Mouse (Mus musculus) frontal cortex, adult (tissue): Measurements from ENCODE around the gene Slc5a3.

Experiments
- ATAC-seq: cut with Nextera tagmentation; 2 replicates; pipeline ENCODE4 v1.9.2; 2017; ENCODE audit warnings: mild to moderate bottlenecking, moderate library complexity, mixed read lengths; ENCODE audit not compliant: low TSS enrichment

Slc5a3 gene

GRCm38 (mm10) chr16:92120899-92121531, 62.9 kb downstream of the Slc5a3 start:
- peak; percentile 86 for ATAC-seq

GRCm38 (mm10) chr16:92127226-92127625, 69.1 kb downstream of the Slc5a3 start:
- no peak for ATAC-seq

- ATAC-seq: no peak
These were observed 69.5 kb downstream of the Slc5a3 start for GRCm38 (mm10) chr16:92127666-92128065.

- ATAC-seq: no peak
These were observed 71.7 kb downstream of the Slc5a3 start for GRCm38 (mm10) chr16:92129843-92130242.

DNA sequence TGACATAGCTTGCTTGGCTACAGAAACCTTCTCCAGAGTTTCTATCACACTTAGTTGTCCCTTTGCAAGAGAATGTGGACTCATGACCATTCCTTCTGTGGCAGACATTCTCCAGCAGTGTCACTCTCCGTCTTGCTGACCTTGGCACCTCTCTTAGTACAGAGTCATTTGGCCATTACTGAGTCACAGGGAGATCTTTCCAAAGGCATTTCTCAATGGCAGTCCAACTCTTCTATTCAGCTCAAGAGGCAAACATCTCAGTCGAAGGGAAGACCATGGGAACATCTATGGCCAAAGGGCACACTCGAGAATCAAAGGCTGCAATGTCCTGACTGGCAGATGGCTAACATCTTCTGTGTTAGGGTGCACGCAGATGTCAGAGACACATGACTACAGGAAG, 74.4 kb downstream of the Slc5a3 start:
- ATAC-seq: no peak

DNA sequence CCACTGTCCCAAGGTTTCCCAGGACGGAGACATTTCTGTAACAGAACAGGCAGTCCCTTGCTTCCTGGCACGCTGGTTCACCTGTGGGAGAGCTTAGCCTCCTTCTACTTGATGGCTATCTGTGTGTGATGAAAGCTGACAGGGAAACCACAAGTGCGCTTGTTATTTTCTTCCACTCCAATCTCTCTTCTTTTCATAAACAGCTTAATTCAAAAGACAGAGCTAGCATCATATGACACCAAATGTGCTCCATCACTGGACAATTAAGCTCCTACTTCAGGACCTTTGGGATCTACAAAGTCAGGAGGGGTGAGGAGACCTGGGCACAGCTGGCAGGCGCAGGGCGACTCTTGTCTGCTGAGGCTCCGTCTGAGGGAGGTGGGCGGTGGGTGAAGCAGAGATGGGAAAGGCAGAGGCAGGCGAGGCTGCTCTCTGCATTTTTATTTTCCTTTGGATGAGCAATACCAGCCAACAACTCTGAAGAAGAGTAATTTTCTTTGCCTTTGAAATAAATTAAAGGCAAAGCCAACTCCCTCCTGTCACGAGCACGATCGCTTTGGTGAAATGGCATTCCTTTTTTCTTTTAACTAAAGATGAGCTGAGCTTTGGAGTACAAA, 76.1 kb downstream of the Slc5a3 start:
- peak; percentile 71 for ATAC-seq

DNA sequence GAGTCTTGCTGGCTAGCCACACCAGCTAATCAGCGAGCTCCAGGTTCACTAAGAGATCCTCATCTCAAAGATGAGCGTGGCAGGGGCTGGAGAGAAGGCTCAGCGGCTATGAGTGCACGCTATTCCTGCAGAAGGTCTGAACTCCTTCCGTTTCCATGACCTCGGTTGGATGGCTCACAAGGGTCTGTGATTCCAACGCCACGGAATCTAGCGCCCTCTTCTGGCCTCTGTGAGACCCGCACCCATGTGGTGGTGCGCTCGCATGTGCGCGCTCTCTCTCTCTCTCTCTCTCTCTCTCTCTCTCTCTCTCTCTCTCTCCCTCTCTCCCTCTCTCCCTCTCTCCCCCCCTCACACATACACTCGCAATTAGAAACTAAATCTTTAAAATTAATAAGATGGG, 78.2 kb downstream of the Slc5a3 start:
- no peak for ATAC-seq
